Mouse (Mus musculus) midbrain, postnatal 0 days (tissue): ENCODE measurements around the gene Gm45753. TPM values are rescaled to one million over a fixed set of nuclear protein-coding genes. Genes with fewer than 3 reads are reported as not detected.
"Not testable (repeated sequence)": the region's sequence is repeated elsewhere in the genome, so short reads cannot be mapped to it uniquely, and the experiment has no call there.

ENCODE experiments used
- ATAC-seq: fragments of 200-750 bp; cut with Nextera tagmentation; 2 replicates; pipeline ENCODE4 v1.8.0; 2017; ENCODE audit warnings: moderate number of reproducible peaks, mild to moderate bottlenecking, moderate TSS enrichment, moderate library complexity; ENCODE audit not compliant: low FRiP score
- DNase-seq: peaks from one replicate; pipeline ENCODE4 v3.0.0-alpha.2; 2015; ENCODE audit warnings: low spot score
- H3K27ac ChIP-seq: fragments of 300-500 bp; sonication (generic); 2 replicates; pipeline ENCODE4 v1.5.1; 2014; ENCODE audit warnings: low read depth, mild to moderate bottlenecking, low read length, mixed read lengths
- H3K27me3 ChIP-seq: fragments of 300-500 bp; sonication (generic); 2 replicates; pipeline ENCODE4 v1.6.1; 2014; ENCODE audit warnings: low read length, control low read depth, mixed read lengths; ENCODE audit not compliant: insufficient read depth
- H3K36me3 ChIP-seq: fragments of 300-500 bp; sonication (generic); 2 replicates; pipeline ENCODE4 v1.6.1; 2014; ENCODE audit warnings: low read length, control low read depth, mixed read lengths; ENCODE audit not compliant: insufficient read depth
- H3K4me1 ChIP-seq: fragments of 300-500 bp; sonication (generic); 2 replicates; pipeline ENCODE4 v1.6.1; 2014; ENCODE audit warnings: mild to moderate bottlenecking, control low read depth, antibody characterized with exemption, low read length, mixed read lengths; ENCODE audit not compliant: insufficient read depth
- H3K4me2 ChIP-seq: fragments of 300-500 bp; sonication (generic); 2 replicates; pipeline ENCODE4 v1.6.1; 2014; ENCODE audit warnings: low read depth, mild to moderate bottlenecking, low read length, mixed read lengths; ENCODE audit not compliant: poor library complexity, severe bottlenecking
- H3K4me3 ChIP-seq: fragments of 300-500 bp; sonication (generic); 2 replicates; pipeline ENCODE4 v1.5.1; 2014; ENCODE audit warnings: low read depth, mild to moderate bottlenecking, low read length, moderate library complexity
- H3K9ac ChIP-seq: fragments of 300-500 bp; sonication (generic); replicated peaks from 2 replicates; pipeline ENCODE4 v1.6.1; 2014; ENCODE audit warnings: mild to moderate bottlenecking, low read length, moderate library complexity, mixed read lengths; ENCODE audit not compliant: poor library complexity, severe bottlenecking
- H3K9me3 ChIP-seq: fragments of 300-500 bp; sonication (generic); 2 replicates; pipeline ENCODE4 v1.6.1; 2016; ENCODE audit warnings: low read length, control low read depth
- CTCF ChIP-seq: IDR thresholded peaks from 2 replicates; pipeline ENCODE4 v1.5.1; 2016; ENCODE audit warnings: antibody characterized with exemption, mild to moderate bottlenecking
- WGBS: fragments of 180-500 bp; shearing (Covaris S2); extraction: QIAGEN DNeasy Blood & Tissue Kit; methylation state at CpG from one replicate; pipeline ENCODE4 v1.1.7; 2014; 5-methylcytosine and 5-hydroxymethylcytosine counted together
- polyA plus RNA-seq: library from polyadenylated mRNA; unstranded; fragments of >200 nt; fragmentation: Nextera tagmentation; extraction: Ambion mirVana; gene quantifications from 2 replicates; pipeline ENCODE4 v1.2.1, GENCODE M21; 2015
- total RNA-seq: library from RNA; depleted of rRNA; stranded (reverse); fragments of >200 nt; gene quantifications from 2 replicates; pipeline ENCODE4 v1.2.3, GENCODE M21; 2014

Gene Gm45753
- total and polyA plus RNA-seq, 2 experiments from 2014 or later: not detected

GRCm38 (mm10) chr8:45332685-45333409, 24.6 kb upstream of the Gm45753 start, which contains the start of gene Cyp4v3:
Cyp4v3 (minus strand) TSS chr8:45333216.
- Histone ChIP-seq H3K4me1 (peaks cover 6% of the 10 kb centered on the region; the same call in 1 of the 2 replicates), H3K27me3 (no peaks in the 10 kb centered on the region), H3K36me3 (no peaks in the 10 kb centered on the region), H3K4me2 (peak within 1 kb of the TSS; percentile 97), H3K27ac (no peak within 1 kb of the TSS), H3K4me3 (peak within 1 kb of the TSS; percentile 62), H3K9me3 (no peaks in the 10 kb centered on the region), H3K9ac (peak within 1 kb of the TSS; percentile 54)
- peak; percentile 62 for DNase-seq
- no peak for TF ChIP-seq CTCF
- ATAC-seq: peak; percentile 62; the same call in 1 of the 2 replicates
- under 1% methylated on average over 43 of the region's 44 CpGs for WGBS

- no peaks in the 10 kb centered on the region for H3K9me3 ChIP-seq
- peaks cover 6% of the 10 kb centered on the region; the same call in 1 of the 2 replicates for H3K4me1 ChIP-seq
- DNase-seq: no peak
- H3K4me3 ChIP-seq: no peak overlapping the region
- no peak overlapping the region for H3K27ac ChIP-seq
- WGBS: 73% methylated on average over 3 of the region's 3 CpGs
- H3K4me2 ChIP-seq: no peak overlapping the region
- ATAC-seq: no peak
- H3K36me3 ChIP-seq: no peaks in the 10 kb centered on the region
- no peaks in the 10 kb centered on the region for H3K27me3 ChIP-seq
- no peak for TF ChIP-seq CTCF
- H3K9ac ChIP-seq: no peak overlapping the region
Observed at GRCm38 (mm10) chr8:45330856-45331255, 22.6 kb upstream of the Gm45753 start.

GRCm38 (mm10) chr8:45329206-45329980, 21.1 kb upstream of the Gm45753 start:
- TF ChIP-seq CTCF: no peak
- H3K27me3 ChIP-seq: no peaks in the 10 kb centered on the region
- H3K4me3 ChIP-seq: no peak overlapping the region
- DNase-seq: no peak
- ATAC-seq: no peak
- H3K4me2 ChIP-seq: no peak overlapping the region
- no peaks in the 10 kb centered on the region for H3K36me3 ChIP-seq
- no peak overlapping the region for H3K9ac ChIP-seq
- H3K4me1 ChIP-seq: peaks cover 6% of the 10 kb centered on the region; the same call in 1 of the 2 replicates
- H3K27ac ChIP-seq: no peak overlapping the region
- H3K9me3 ChIP-seq: no peaks in the 10 kb centered on the region
- 94% methylated on average over 6 of the region's 6 CpGs for WGBS

GRCm38 (mm10) chr8:45327076-45327475, 18.8 kb upstream of the Gm45753 start:
- H3K9ac ChIP-seq, DNase-seq, H3K27ac ChIP-seq, ATAC-seq, H3K9me3 ChIP-seq, H3K4me3 ChIP-seq, H3K4me2 ChIP-seq, H3K36me3 ChIP-seq, H3K4me1 ChIP-seq, H3K27me3 ChIP-seq: not testable (repeated sequence)

- Histone ChIP-seq H3K9ac (no peak overlapping the region), H3K4me2 (no peak overlapping the region), H3K27ac (no peak overlapping the region), H3K4me1 (no peaks in the 10 kb centered on the region), H3K4me3 (no peak overlapping the region), H3K27me3 (no peaks in the 10 kb centered on the region), H3K9me3 (no peaks in the 10 kb centered on the region), H3K36me3 (no peaks in the 10 kb centered on the region)
- TF ChIP-seq CTCF: no peak
- DNase-seq (no peak), ATAC-seq (no peak)
- WGBS: 89% methylated on average over 4 of the region's 4 CpGs
Observed at GRCm38 (mm10) chr8:45324151-45324550, 15.9 kb upstream of the Gm45753 start.

GRCm38 (mm10) chr8:45321365-45321764, 13.1 kb upstream of the Gm45753 start:
- Histone ChIP-seq H3K4me1 (no peaks in the 10 kb centered on the region), H3K9me3 (no peaks in the 10 kb centered on the region), H3K9ac (no peak overlapping the region), H3K4me3 (no peak overlapping the region), H3K27ac (no peak overlapping the region), H3K4me2 (no peak overlapping the region), H3K27me3 (no peaks in the 10 kb centered on the region), H3K36me3 (no peaks in the 10 kb centered on the region)
- no peak for TF ChIP-seq CTCF
- 86% methylated on average over 2 of the region's 2 CpGs for WGBS
- DNase-seq (no peak), ATAC-seq (no peak)
